Mouse (Mus musculus) liver, embryonic 14.5 days (tissue): ENCODE data around the gene Epyc. TPM values are rescaled to one million over a fixed set of nuclear protein-coding genes. Genes with fewer than 3 reads are reported as not detected.
"Not testable (repeated sequence)": the region's sequence is repeated elsewhere in the genome, so short reads cannot be mapped to it uniquely, and the experiment has no call there.

Experiments
- ATAC-seq: fragments of 200-750 bp; cut with Nextera tagmentation; 2 replicates; pipeline ENCODE4 v1.8.0; 2017; ENCODE audit warnings: moderate number of reproducible peaks, mild to moderate bottlenecking, moderate library complexity; ENCODE audit not compliant: insufficient read depth
- DNase-seq, 3 experiments: peaks; one replicate each; pipeline ENCODE4 v3.0.0-alpha.2; 2012 to 2013; ENCODE audit warnings: low read depth in 3 of 3, low spot score in 3 of 3
- H3K27ac ChIP-seq: fragments of 300-500 bp; sonication (generic); 2 replicates; pipeline ENCODE4 v1.5.1; 2014; ENCODE audit warnings: moderate library complexity, mild to moderate bottlenecking, control low read depth, inconsistent platforms
- H3K27me3 ChIP-seq: fragments of 300-500 bp; sonication (generic); 2 replicates; pipeline ENCODE4 v1.6.1; 2014; ENCODE audit warnings: mild to moderate bottlenecking, low read length, moderate library complexity; ENCODE audit not compliant: control insufficient read depth, insufficient read depth
- H3K36me3 ChIP-seq: fragments of 300-500 bp; sonication (generic); replicated peaks from 2 replicates; pipeline ENCODE4 v1.6.1; 2014; ENCODE audit warnings: low read depth; ENCODE audit not compliant: control insufficient read depth, insufficient read depth
- H3K4me1 ChIP-seq, 2 experiments: fragments of 200-500 bp in 1 of 2; fragments of 300-500 bp in 1 of 2; sonication (generic) in 1 of 2; replicated peaks; 2 replicates each; pipeline ENCODE4 v1.6.1; 2012 to 2014; ENCODE audit warnings: antibody characterized with exemption in 1 of 2, inconsistent platforms in 1 of 2, low read length in 1 of 2; ENCODE audit not compliant: control insufficient read depth in 2 of 2, insufficient read depth in 2 of 2
- H3K4me2 ChIP-seq: fragments of 300-500 bp; sonication (generic); 2 replicates; pipeline ENCODE4 v1.6.1; 2014; ENCODE audit warnings: low read depth, mild to moderate bottlenecking, control low read depth, moderate library complexity
- H3K4me3 ChIP-seq, 2 experiments: fragments of 200-500 bp in 1 of 2; fragments of 300-500 bp in 1 of 2; sonication (generic) in 1 of 2; 2 replicates each; pipeline ENCODE4 v1.5.1; 2012 to 2014; ENCODE audit warnings: low read depth in 2 of 2, low read length in 2 of 2, mild to moderate bottlenecking in 2 of 2, control low read depth in 1 of 2, inconsistent platforms in 1 of 2, moderate library complexity in 1 of 2; ENCODE audit not compliant: insufficient read depth in 1 of 2
- H3K9ac ChIP-seq: fragments of 300-500 bp; sonication (generic); replicated peaks from 2 replicates; pipeline ENCODE4 v1.6.1; 2014; ENCODE audit warnings: mild to moderate bottlenecking, control low read depth, moderate library complexity
- H3K9me3 ChIP-seq: fragments of 300-500 bp; sonication (generic); 2 replicates; pipeline ENCODE4 v1.6.1; 2016; ENCODE audit warnings: low read length, mixed read lengths; ENCODE audit not compliant: control insufficient read depth
- CTCF ChIP-seq: IDR thresholded peaks from 2 replicates; pipeline ENCODE4 v1.5.1; 2016; ENCODE audit warnings: antibody characterized with exemption, low read depth, control low read depth
- EP300 ChIP-seq: IDR thresholded peaks from 2 replicates; pipeline ENCODE4 v1.6.1; 2016; ENCODE audit warnings: antibody characterized with exemption, low read depth
- WGBS: fragments of 180-500 bp; shearing (Covaris S2); extraction: QIAGEN DNeasy Blood & Tissue Kit; methylation state at CpG from one replicate; pipeline ENCODE4 v1.1.7; 2014; ENCODE audit not compliant: insufficient replicate concordance; 5-methylcytosine and 5-hydroxymethylcytosine counted together
- polyA plus RNA-seq, 2 experiments: library from polyadenylated mRNA; depleted of rRNA in 1 of 2; stranded (reverse) in 1 of 2; unstranded in 1 of 2; fragments of >200 nt; fragmentation: Nextera tagmentation in 1 of 2; extraction: Ambion mirVana in 1 of 2; gene quantifications; 2 replicates each; pipeline versions ENCODE4 v1.2.1 to v1.2.3; 2012 to 2014

Gene Epyc
- polyA plus RNA-seq, 2 experiments, result not detected

DNA sequence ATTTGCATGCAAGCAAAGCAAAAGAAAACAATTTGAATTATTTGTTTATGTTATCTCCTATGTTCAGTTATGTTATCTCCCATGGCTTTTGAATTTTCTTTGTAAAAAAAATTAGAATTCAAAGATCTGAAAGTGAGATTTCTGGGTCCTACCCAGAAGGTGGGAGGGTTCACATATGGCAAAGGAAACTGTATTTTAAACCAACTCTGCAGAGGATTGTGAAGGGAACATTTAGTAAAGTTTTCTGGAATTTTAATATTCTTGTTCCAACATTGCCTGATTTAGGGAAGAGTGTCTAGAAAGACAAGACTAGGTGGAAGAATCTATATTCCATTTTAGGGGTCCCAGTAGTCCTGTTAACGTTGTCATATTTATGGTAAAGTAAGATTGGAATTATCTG lies 73.4 kb downstream of the Epyc start:
- Histone ChIP-seq H3K9ac (no peak overlapping the region), H3K27me3 (no peaks in the 10 kb centered on the region), H3K4me3 (no peak overlapping the region), H3K4me2 (no peak overlapping the region), H3K36me3 (no peaks in the 10 kb centered on the region), H3K4me1 (no peaks in the 10 kb centered on the region), H3K27ac (no peak overlapping the region), H3K9me3 (no peaks in the 10 kb centered on the region)
- no peak for ATAC-seq
- DNase-seq, result no peak
- TF ChIP-seq CTCF, result no peak
- TF ChIP-seq EP300, result no peak
- 33% methylated on average over 1 of the region's 1 CpGs for WGBS

DNA sequence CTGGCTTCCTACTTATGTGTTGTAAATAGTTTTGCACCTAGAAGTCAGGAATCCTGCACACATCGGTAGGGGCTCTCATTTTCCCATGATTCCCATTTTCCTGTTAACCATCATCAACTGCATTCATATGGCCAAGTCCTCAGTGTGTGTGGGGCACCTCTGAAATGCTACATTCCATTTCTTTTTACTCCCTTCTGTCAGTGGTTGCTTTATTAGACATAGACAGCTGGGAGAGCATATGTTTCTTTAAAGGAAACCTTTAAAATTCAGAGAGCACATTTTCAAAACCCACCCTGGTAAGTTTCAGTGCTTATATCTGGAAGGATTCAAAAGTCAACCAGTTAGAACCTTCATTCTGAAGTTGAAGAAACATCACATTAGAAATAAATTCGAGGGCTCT lies 74.2 kb downstream of the Epyc start:
- Histone ChIP-seq H3K9ac (no peak overlapping the region), H3K27me3 (no peaks in the 10 kb centered on the region), H3K4me2 (no peak overlapping the region), H3K4me1 (no peaks in the 10 kb centered on the region), H3K27ac (no peak overlapping the region), H3K4me3 (no peak overlapping the region), H3K36me3 (no peaks in the 10 kb centered on the region), H3K9me3 (no peaks in the 10 kb centered on the region)
- WGBS, result 41% methylated on average over 2 of the region's 2 CpGs
- TF ChIP-seq CTCF, result no peak
- TF ChIP-seq EP300, result no peak
- no peak for DNase-seq
- no peak for ATAC-seq

DNA sequence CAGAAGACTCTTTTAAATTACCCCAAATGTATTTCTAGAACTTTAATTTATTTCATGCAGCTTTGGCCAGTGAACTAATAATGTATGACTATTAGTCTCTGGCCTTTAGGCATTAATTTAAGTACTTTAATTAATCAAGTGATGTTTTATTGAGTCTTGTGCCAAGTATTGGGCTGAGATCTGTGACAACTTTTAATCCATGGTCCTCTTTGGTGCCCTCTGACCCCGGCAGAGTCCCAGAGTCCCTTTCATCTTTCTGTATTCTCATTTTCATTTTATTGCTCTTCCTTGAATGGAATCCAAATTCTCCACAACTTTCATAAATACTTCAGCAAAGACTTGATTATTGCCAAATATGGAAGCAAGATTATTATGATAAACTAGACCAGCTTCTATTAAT lies 76.8 kb downstream of the Epyc start:
- Histone ChIP-seq H3K9ac (no peak overlapping the region), H3K4me3 (no peak overlapping the region), H3K9me3 (no peaks in the 10 kb centered on the region), H3K27me3 (no peaks in the 10 kb centered on the region), H3K4me1 (no peaks in the 10 kb centered on the region), H3K36me3 (no peaks in the 10 kb centered on the region), H3K4me2 (no peak overlapping the region), H3K27ac (no peak overlapping the region)
- WGBS, result 61% methylated on average over 1 of the region's 1 CpGs
- ATAC-seq (no peak), DNase-seq (no peak)
- TF ChIP-seq EP300, result no peak
- no peak for TF ChIP-seq CTCF

GRCm38 (mm10) chr10:97722709-97723108 lies 78.8 kb downstream of the Epyc start:
- TF ChIP-seq CTCF (no peak), EP300 (no peak)
- Histone ChIP-seq H3K4me2 (no peak overlapping the region), H3K9me3 (no peaks in the 10 kb centered on the region), H3K4me1 (no peaks in the 10 kb centered on the region), H3K27me3 (no peaks in the 10 kb centered on the region), H3K36me3 (no peaks in the 10 kb centered on the region), H3K9ac (no peak overlapping the region), H3K4me3 (no peak overlapping the region), H3K27ac (no peak overlapping the region)
- no peak for DNase-seq
- WGBS, result 75% methylated on average over 9 of the region's 9 CpGs
- no peak for ATAC-seq

DNA sequence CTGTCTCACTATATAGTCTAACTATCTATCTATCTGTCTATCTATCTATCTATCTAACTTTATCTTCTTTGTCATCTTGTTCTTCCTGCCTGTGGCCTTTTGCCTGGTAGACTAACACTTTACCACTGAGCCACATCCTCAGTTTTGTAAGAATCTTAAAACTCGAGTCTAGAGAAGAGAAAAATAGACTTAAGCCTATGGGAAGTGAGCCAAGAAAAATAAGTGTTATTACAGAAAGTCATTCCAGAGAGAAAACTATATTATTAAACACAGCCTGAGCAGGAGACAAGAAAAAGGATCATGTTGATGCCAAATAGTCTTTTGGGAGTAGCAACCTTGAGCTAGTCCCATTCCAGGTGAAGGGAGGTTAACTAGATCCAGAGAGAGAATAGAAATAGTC lies 82.1 kb downstream of the Epyc start:
- no peaks in the 10 kb centered on the region for H3K27me3 ChIP-seq
- 11% methylated on average over 1 of the region's 1 CpGs for WGBS

DNA sequence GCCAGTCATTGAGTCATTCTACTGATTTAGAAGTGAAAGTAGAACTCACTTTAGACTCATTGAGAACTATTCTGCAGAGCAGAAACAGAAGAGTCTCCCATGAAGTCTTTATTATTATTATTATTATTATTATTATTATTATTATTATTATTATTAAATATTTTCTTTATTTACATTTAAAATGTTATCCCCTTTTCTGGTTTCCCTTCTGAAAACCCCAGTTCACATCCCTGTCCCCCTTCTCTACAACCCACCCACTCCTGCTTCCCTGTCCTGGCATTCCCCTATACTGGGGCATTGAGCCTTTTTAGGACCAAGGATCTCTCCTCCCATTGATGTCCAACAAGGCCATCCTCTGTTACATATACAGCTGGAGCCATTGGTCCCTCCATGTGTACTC lies 82.8 kb downstream of the Epyc start, which contains the start of gene C030005K15Rik:
C030005K15Rik (minus strand) TSS at position 101 of the 400 bp plus-strand sequence.
- not testable (repeated sequence) for H3K4me2 ChIP-seq, H3K27ac ChIP-seq, H3K36me3 ChIP-seq, H3K27me3 ChIP-seq, DNase-seq, H3K4me1 ChIP-seq, ATAC-seq, H3K4me3 ChIP-seq, H3K9me3 ChIP-seq, H3K9ac ChIP-seq

More for the DNA sequence above, 82.1 kb downstream of the Epyc start:
- no peak for ATAC-seq
- Histone ChIP-seq H3K9me3 (no peaks in the 10 kb centered on the region), H3K9ac (no peak overlapping the region), H3K27ac (no peak overlapping the region), H3K4me2 (no peak overlapping the region), H3K36me3 (no peaks in the 10 kb centered on the region), H3K4me1 (no peaks in the 10 kb centered on the region), H3K4me3 (no peak overlapping the region)
- no peak for TF ChIP-seq CTCF
- no peak for TF ChIP-seq EP300
- no peak for DNase-seq

Other genes with a start within 250 kb of the Epyc start
- gene Dcn, start 164.5 kb upstream of the Epyc start, polyA plus RNA-seq (2012; rRNA removed), result 26.9 and 30.8 TPM in 2 replicates
- 44.4 and 44.8 TPM in 2 replicates for gene Dcn, start 164.5 kb upstream of the Epyc start, polyA plus RNA-seq (2014; fragmentation: Nextera tagmentation; extraction: Ambion mirVana)
- 11.3 and 18.2 TPM in 2 replicates for gene Lum, start 78.9 kb upstream of the Epyc start, polyA plus RNA-seq (2012; rRNA removed)
- gene Lum, start 78.9 kb upstream of the Epyc start, polyA plus RNA-seq (2014; fragmentation: Nextera tagmentation; extraction: Ambion mirVana), result 28.5 and 31.7 TPM in 2 replicates
- gene Kera, start 37.2 kb upstream of the Epyc start, polyA plus RNA-seq (2012; rRNA removed), result 0.03 TPM in 1 of 2 replicates, not detected in the other
- gene Kera, start 37.2 kb upstream of the Epyc start, polyA plus RNA-seq (2014; fragmentation: Nextera tagmentation; extraction: Ambion mirVana), result not detected in 2 replicates
- gene Ccer1, start 49.0 kb downstream of the Epyc start, polyA plus RNA-seq (2012; rRNA removed), result not detected in 2 replicates
- gene Ccer1, start 49.0 kb downstream of the Epyc start, polyA plus RNA-seq (2014; fragmentation: Nextera tagmentation; extraction: Ambion mirVana), result not detected in 2 replicates
- not detected in 2 replicates for gene C030005K15Rik, start 82.7 kb downstream of the Epyc start, polyA plus RNA-seq (2012; rRNA removed)
- gene C030005K15Rik, start 82.7 kb downstream of the Epyc start, polyA plus RNA-seq (2014; fragmentation: Nextera tagmentation; extraction: Ambion mirVana), result not detected in 2 replicates